Mouse (Mus musculus) cerebellum, adult 2 months (tissue): ENCODE data around the gene Plekha5.

Experiments used
- CTCF ChIP-seq: fragments of 200-500 bp; IDR thresholded peaks from 2 replicates; pipeline ENCODE4 v1.5.1; 2011; ENCODE audit warnings: low read depth, mild to moderate bottlenecking, control low read depth, low read length, moderate library complexity, borderline replicate concordance; ENCODE audit not compliant: insufficient read depth
- POLR2A ChIP-seq: fragments of 200-500 bp; IDR thresholded peaks from 2 replicates; pipeline ENCODE4 v1.6.1; 2011; ENCODE audit warnings: low read length, control low read depth, borderline replicate concordance; ENCODE audit not compliant: insufficient read depth

DNA sequence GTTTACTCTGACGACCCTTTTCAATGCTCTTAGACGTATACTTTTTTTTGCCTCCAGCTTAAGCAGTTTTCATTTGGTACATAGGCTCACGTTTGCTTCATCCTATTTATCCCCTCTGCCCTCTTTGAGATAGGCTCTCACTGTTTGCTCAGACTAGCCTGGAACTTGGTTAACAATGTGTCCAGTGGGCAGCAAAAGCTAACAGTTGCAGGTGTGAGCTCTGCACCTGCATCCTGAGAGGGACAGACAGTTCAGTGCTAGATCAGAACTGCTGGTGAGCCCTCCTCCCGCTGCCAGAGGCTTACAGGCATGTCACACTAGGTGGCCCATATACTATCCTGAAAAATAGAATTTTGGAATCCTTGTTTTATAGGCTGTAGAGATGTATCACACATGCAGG, 206.5 kb downstream of the Plekha5 start:
- TF ChIP-seq CTCF (no peak), POLR2A (no peak)
